Mouse (Mus musculus): ENCODE data around the gene Grhl1. TPM values are rescaled to one million over a fixed set of nuclear protein-coding genes. Genes with fewer than 3 reads are reported as not detected.

Gene Grhl1
- polyA plus RNA-seq, 1 experiment from 2014 or later: 0.98 TPM

- ATAC-seq: no peak
- no peak for TF ChIP-seq CTCF (IDR thresholded peaks at IDR 0.05)
- DNase-seq (ENCODE audit: low read depth, low spot score): no peak
- ChIA-PET POLR2A (no interaction called here), CTCF (no interaction called here)
- in situ Hi-C loops (cut with MboI; ENCODE audit: low pct_unique_long_range_greater_than_20kb): loop anchor here (5.0 kb wide), 1 partner anchor 53 kb away; no protein-coding TSS in a partner anchor
- H3K27me3 ChIP-seq: no peaks in the 10 kb centered on the region
These were observed 87.8 kb downstream of the Grhl1 start for GRCm38 (mm10) chr12:24659923-24660322.

GRCm38 (mm10) chr12:24661100-24661499 is 89.0 kb downstream of the Grhl1 start:
- DNase-seq (ENCODE audit: low read depth, low spot score): no peak
- POLR2A ChIA-PET: no interaction called here
- TF ChIP-seq CTCF (IDR thresholded peaks at IDR 0.05): no peak
- no peak for ATAC-seq
- in situ Hi-C loops (cut with MboI; ENCODE audit: low pct_unique_long_range_greater_than_20kb): no loop called here
- H3K27me3 ChIP-seq: no peaks in the 10 kb centered on the region
- CTCF ChIA-PET: interaction anchor here (0.8 kb wide), 1 partner anchor 34 kb away, joined by 3 read pairs; no protein-coding TSS in a partner anchor

GRCm38 (mm10) chr12:24662131-24662530 is 90.0 kb downstream of the Grhl1 start:
- in situ Hi-C loops (cut with MboI; ENCODE audit: low pct_unique_long_range_greater_than_20kb): no loop called here
- DNase-seq (ENCODE audit: low read depth, low spot score) (no peak), ATAC-seq (no peak)
- POLR2A ChIA-PET: no interaction called here
- TF ChIP-seq CTCF (IDR thresholded peaks at IDR 0.05): no peak
- no peaks in the 10 kb centered on the region for H3K27me3 ChIP-seq
- CTCF ChIA-PET: no interaction called here

Other genes starting within 250 kb of the Grhl1 start
- 23.0 TPM for gene Taf1b, start 73.9 kb upstream of the Grhl1 start, polyA plus RNA-seq (2021)
- 10.1 TPM for gene Klf11, start 79.0 kb downstream of the Grhl1 start, polyA plus RNA-seq (2021)
- 116 TPM for gene Cys1, start 109.5 kb downstream of the Grhl1 start, polyA plus RNA-seq (2021)
- gene Rrm2, start 136.0 kb downstream of the Grhl1 start, polyA plus RNA-seq (2021): 129 TPM